Mouse (Mus musculus) testis, adult 2 months (tissue): Measurements from ENCODE around the gene Col19a1.

Source experiments
- CTCF ChIP-seq: fragments of 200-500 bp; IDR thresholded peaks from 2 replicates; pipeline ENCODE4 v1.5.1; 2012; ENCODE audit warnings: low read depth, mild to moderate bottlenecking, inconsistent platforms, low read length, moderate library complexity; ENCODE audit not compliant: control insufficient read depth, insufficient read depth, insufficient replicate concordance
- POLR2A ChIP-seq: fragments of 200-500 bp; IDR thresholded peaks from 2 replicates; pipeline ENCODE4 v1.6.1; 2012; ENCODE audit warnings: low read depth, mild to moderate bottlenecking, inconsistent platforms, low read length, moderate library complexity; ENCODE audit not compliant: control insufficient read depth

- TF ChIP-seq CTCF (no peak), POLR2A (no peak)
These were observed 29.3 kb downstream of the Col19a1 start for GRCm38 (mm10) chr1:24558005-24558404.
